Mouse (Mus musculus): ENCODE measurements around the gene F2rl3. TPM values are rescaled to one million over a fixed set of nuclear protein-coding genes. Genes with fewer than 3 reads are reported as not detected.
A peak's percentile ranks its signal among the peaks of the same experiment; 100 is the strongest.

F2rl3 gene
- polyA plus RNA-seq, 1 experiment = 0.46 TPM

DNA sequence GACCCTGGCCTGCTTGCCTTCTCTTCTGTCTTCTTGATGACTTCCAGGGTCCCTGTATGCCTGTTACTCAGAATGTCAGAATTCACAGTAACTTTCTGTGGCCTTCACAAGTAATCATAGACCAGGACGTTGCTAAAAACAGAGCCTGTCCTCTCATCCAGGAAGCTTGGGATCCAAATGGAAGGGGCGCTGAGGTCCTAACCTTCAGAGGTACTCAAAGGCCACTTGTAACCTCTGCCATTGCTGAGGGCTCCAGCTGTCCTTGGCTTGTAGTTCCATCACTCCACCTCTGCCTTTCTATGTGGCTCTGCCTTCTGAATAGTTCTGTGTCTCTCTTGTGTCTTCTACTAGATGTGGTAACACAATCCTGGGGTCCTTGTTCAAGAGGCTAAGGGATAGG lies 7.9 kb upstream of the F2rl3 start:
- no peaks in the 10 kb centered on the region for H3K27me3 ChIP-seq (ENCODE audit: control insufficient read depth, insufficient read depth, low read length)
- H3K4me3 ChIP-seq (ENCODE audit: control insufficient read depth, low read depth, low read length) = no peak overlapping the region
- H3K4me1 ChIP-seq (ENCODE audit: control insufficient read depth, insufficient read depth, low read length) = no peaks in the 10 kb centered on the region; the same call in 1 of the 2 replicates
- peaks cover under 1% of the 10 kb centered on the region for H3K36me3 ChIP-seq (ENCODE audit: control insufficient read depth, insufficient read depth, low read length)
- TF ChIP-seq CTCF (IDR thresholded peaks at IDR 0.05; ENCODE audit: control insufficient read depth, insufficient read depth, insufficient replicate concordance, low read depth, low read length) = no peak
- no peak for TF ChIP-seq POLR2A (IDR thresholded peaks at IDR 0.05; ENCODE audit: control insufficient read depth, low read depth, low read length)
- H3K27ac ChIP-seq (ENCODE audit: control insufficient read depth, insufficient read depth, low read depth, low read length) = no peak overlapping the region

DNA sequence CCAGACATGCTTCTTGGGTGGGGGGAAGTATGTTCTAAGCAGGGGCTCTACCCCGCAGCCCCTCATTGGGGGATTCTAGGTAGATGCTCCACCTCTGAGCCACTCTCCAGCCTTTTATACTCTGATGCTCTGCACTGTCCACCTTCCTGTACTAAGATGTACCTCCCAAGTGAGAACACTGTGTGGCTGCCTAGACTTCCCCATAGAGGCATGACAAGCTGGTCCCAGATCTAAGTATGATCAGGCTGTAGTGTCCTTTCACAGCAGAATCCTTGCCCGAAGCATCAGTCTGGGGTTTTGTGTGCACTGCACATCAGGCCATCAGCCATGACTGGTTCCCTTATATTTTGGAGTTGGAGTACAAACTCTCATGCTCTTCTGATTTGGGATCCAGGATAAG lies 5.6 kb upstream of the F2rl3 start:
- no peaks in the 10 kb centered on the region for H3K36me3 ChIP-seq (ENCODE audit: control insufficient read depth, insufficient read depth, low read length)
- TF ChIP-seq POLR2A (IDR thresholded peaks at IDR 0.05; ENCODE audit: control insufficient read depth, low read depth, low read length) = no peak
- no peak for TF ChIP-seq CTCF (IDR thresholded peaks at IDR 0.05; ENCODE audit: control insufficient read depth, insufficient read depth, insufficient replicate concordance, low read depth, low read length)
- no peak overlapping the region for H3K27ac ChIP-seq (ENCODE audit: control insufficient read depth, insufficient read depth, low read depth, low read length)
- no peaks in the 10 kb centered on the region; the same call in 1 of the 2 replicates for H3K4me1 ChIP-seq (ENCODE audit: control insufficient read depth, insufficient read depth, low read length)
- no peaks in the 10 kb centered on the region for H3K27me3 ChIP-seq (ENCODE audit: control insufficient read depth, insufficient read depth, low read length)
- no peak overlapping the region for H3K4me3 ChIP-seq (ENCODE audit: control insufficient read depth, low read depth, low read length)

- no peaks in the 10 kb centered on the region for H3K36me3 ChIP-seq (ENCODE audit: control insufficient read depth, insufficient read depth, low read length)
- H3K4me1 ChIP-seq (ENCODE audit: control insufficient read depth, insufficient read depth, low read length) = no peaks in the 10 kb centered on the region; the same call in 1 of the 2 replicates
- H3K4me3 ChIP-seq (ENCODE audit: control insufficient read depth, low read depth, low read length) = peak overlapping the region; percentile 14; the same call in 1 of the 2 replicates
- H3K27ac ChIP-seq (ENCODE audit: control insufficient read depth, insufficient read depth, low read depth, low read length) = no peak overlapping the region
- H3K27me3 ChIP-seq (ENCODE audit: control insufficient read depth, insufficient read depth, low read length) = no peaks in the 10 kb centered on the region
- TF ChIP-seq POLR2A (IDR thresholded peaks at IDR 0.05; ENCODE audit: control insufficient read depth, low read depth, low read length) (no peak), CTCF (IDR thresholded peaks at IDR 0.05; ENCODE audit: control insufficient read depth, insufficient read depth, insufficient replicate concordance, low read depth, low read length) (no peak)
Observed at GRCm38 (mm10) chr8:72756771-72757390, 4.8 kb upstream of the F2rl3 start.

GRCm38 (mm10) chr8:72757426-72758195 lies 4.1 kb upstream of the F2rl3 start:
- Histone ChIP-seq H3K27me3 (ENCODE audit: control insufficient read depth, insufficient read depth, low read length) (no peaks in the 10 kb centered on the region), H3K4me3 (ENCODE audit: control insufficient read depth, low read depth, low read length) (no peak overlapping the region; the same call in 1 of the 2 replicates), H3K4me1 (ENCODE audit: control insufficient read depth, insufficient read depth, low read length) (no peaks in the 10 kb centered on the region; the same call in 1 of the 2 replicates), H3K27ac (ENCODE audit: control insufficient read depth, insufficient read depth, low read depth, low read length) (no peak overlapping the region), H3K36me3 (ENCODE audit: control insufficient read depth, insufficient read depth, low read length) (no peaks in the 10 kb centered on the region)
- TF ChIP-seq CTCF (IDR thresholded peaks at IDR 0.05; ENCODE audit: control insufficient read depth, insufficient read depth, insufficient replicate concordance, low read depth, low read length) = no peak
- TF ChIP-seq POLR2A (IDR thresholded peaks at IDR 0.05; ENCODE audit: control insufficient read depth, low read depth, low read length) = no peak

- H3K27me3 ChIP-seq (ENCODE audit: control insufficient read depth, insufficient read depth, low read length) = no peaks in the 10 kb centered on the region
- H3K4me3 ChIP-seq (ENCODE audit: control insufficient read depth, low read depth, low read length) = no peak overlapping the region
- H3K27ac ChIP-seq (ENCODE audit: control insufficient read depth, insufficient read depth, low read depth, low read length) = no peak overlapping the region
- TF ChIP-seq CTCF (IDR thresholded peaks at IDR 0.05; ENCODE audit: control insufficient read depth, insufficient read depth, insufficient replicate concordance, low read depth, low read length) = no peak
- TF ChIP-seq POLR2A (IDR thresholded peaks at IDR 0.05; ENCODE audit: control insufficient read depth, low read depth, low read length) = no peak
- no peaks in the 10 kb centered on the region; the same call in 1 of the 2 replicates for H3K4me1 ChIP-seq (ENCODE audit: control insufficient read depth, insufficient read depth, low read length)
- H3K36me3 ChIP-seq (ENCODE audit: control insufficient read depth, insufficient read depth, low read length) = no peaks in the 10 kb centered on the region
Observed at GRCm38 (mm10) chr8:72758310-72758709, 3.4 kb upstream of the F2rl3 start.

- no peaks in the 10 kb centered on the region; the same call in 1 of the 2 replicates for H3K4me1 ChIP-seq (ENCODE audit: control insufficient read depth, insufficient read depth, low read length)
- H3K27ac ChIP-seq (ENCODE audit: control insufficient read depth, insufficient read depth, low read depth, low read length) = no peak overlapping the region
- TF ChIP-seq POLR2A (IDR thresholded peaks at IDR 0.05; ENCODE audit: control insufficient read depth, low read depth, low read length) (no peak), CTCF (IDR thresholded peaks at IDR 0.05; ENCODE audit: control insufficient read depth, insufficient read depth, insufficient replicate concordance, low read depth, low read length) (no peak)
- no peak overlapping the region for H3K4me3 ChIP-seq (ENCODE audit: control insufficient read depth, low read depth, low read length)
- no peaks in the 10 kb centered on the region for H3K27me3 ChIP-seq (ENCODE audit: control insufficient read depth, insufficient read depth, low read length)
- no peaks in the 10 kb centered on the region for H3K36me3 ChIP-seq (ENCODE audit: control insufficient read depth, insufficient read depth, low read length)
Observed at GRCm38 (mm10) chr8:72760216-72760615, 1.5 kb upstream of the F2rl3 start.

DNA sequence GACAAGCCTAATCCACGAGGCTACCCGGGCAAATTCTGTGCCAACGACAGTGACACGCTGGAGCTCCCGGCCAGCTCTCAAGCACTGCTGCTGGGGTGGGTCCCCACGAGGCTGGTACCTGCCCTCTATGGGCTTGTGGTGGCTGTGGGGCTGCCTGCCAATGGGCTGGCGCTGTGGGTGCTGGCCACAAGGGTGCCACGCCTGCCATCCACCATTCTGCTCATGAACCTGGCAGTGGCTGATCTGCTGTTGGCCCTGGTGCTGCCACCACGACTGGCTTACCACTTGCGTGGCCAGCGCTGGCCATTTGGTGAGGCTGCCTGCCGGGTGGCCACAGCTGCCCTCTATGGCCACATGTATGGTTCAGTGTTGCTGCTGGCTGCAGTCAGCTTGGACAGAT lies 626 bp downstream of the F2rl3 start:
- TF ChIP-seq CTCF (IDR thresholded peaks at IDR 0.05; ENCODE audit: control insufficient read depth, insufficient read depth, insufficient replicate concordance, low read depth, low read length) = no peak
- TF ChIP-seq POLR2A (IDR thresholded peaks at IDR 0.05; ENCODE audit: control insufficient read depth, low read depth, low read length) = no peak
- H3K27ac ChIP-seq (ENCODE audit: control insufficient read depth, insufficient read depth, low read depth, low read length) = no peak overlapping the region
- H3K36me3 ChIP-seq (ENCODE audit: control insufficient read depth, insufficient read depth, low read length) = no peaks in the 10 kb centered on the region
- no peaks in the 10 kb centered on the region; the same call in 1 of the 2 replicates for H3K4me1 ChIP-seq (ENCODE audit: control insufficient read depth, insufficient read depth, low read length)
- no peaks in the 10 kb centered on the region for H3K27me3 ChIP-seq (ENCODE audit: control insufficient read depth, insufficient read depth, low read length)
- no peak overlapping the region for H3K4me3 ChIP-seq (ENCODE audit: control insufficient read depth, low read depth, low read length)

All from testis, adult 2 months (tissue).